Mouse (Mus musculus) ovary, adult 18-20 months (tissue): Measurements from ENCODE around the gene Ccdc8.
A peak's percentile ranks its signal among the peaks of the same experiment; 100 is the strongest.

Source experiments
- DNase-seq: peaks from one replicate; pipeline ENCODE4 v3.0.0; 2022; ENCODE audit warnings: low spot score, mixed read lengths

The Ccdc8 gene

DNA sequence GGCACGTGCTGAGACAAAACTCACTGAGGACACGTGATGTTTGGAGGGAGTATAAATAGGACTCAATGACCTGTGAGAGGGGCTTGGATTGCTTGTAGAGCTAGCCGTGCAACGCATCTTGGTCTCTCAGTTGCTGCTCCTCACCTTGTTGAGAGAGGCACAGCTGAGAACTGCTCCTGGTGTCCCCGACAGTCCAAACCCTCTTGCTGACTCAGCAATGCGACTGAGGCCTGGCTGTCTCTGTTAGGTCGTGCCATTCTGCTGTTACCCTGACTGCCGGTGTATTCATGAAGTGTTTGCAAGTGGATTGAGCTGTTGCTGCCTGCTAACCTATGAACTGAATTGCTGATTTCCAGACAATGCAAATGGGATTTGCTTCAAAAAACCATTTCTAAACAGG lies 16.2 kb upstream of the Ccdc8 start:
- DNase-seq: no peak

DNA sequence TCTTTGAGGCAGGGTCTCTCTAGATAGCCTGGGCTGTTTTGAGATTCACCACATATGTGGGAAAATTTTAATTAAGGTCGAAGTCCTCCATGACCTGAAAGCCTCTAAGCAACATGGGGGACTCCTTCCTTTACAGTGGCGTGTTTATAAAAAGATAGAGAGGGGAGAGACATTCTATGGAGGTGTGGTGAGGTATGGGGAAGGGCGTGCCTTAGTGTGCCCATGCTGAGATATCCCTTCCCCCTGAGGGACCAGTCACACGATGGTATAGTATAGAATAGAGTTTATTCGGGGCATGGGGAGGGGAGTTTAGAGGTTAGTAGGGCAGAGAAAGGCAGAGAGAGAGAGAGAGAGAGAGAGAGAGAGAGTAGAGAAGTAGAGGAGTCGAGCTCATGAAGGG lies 14.3 kb upstream of the Ccdc8 start:
- DNase-seq: no peak

- no peak for DNase-seq
Measured at GRCm38 (mm10) chr7:16978593-16978992, 13.9 kb upstream of the Ccdc8 start.

- no peak for DNase-seq
Measured at GRCm38 (mm10) chr7:16980348-16980747, 12.2 kb upstream of the Ccdc8 start.

DNA sequence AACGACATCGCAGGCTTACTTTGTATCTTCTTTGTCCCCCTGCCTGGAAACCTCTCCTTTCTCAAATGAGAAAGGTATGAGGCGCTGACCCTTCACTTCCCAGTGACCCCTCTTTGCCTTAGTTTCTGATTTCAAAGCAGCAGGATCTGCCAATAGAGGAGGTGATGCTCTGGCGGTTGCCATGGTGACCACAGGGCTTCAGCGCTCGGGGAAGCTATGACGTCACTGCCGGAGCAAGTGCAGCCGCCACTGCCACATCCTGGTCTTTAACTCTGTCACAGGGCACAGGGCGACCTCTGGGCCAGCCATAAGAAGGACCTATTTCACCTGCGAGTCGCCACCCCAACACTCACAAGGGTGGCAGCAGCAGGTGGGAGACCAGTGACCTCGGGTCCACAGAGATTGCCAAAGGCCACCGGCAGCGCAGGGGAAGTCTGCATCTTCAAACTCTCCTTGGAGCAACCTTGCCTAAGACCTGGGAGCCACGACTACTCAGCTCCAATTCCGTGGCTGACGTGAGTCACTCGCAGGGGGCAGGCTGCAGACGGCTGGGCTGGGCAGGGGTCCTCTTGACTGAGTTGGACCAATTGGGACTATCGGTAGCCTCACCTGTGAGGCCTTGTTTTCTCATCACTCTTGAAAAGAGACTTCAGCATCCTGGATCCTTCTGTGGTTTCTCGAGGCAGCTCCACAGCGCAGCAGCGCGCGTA lies 9.5 kb upstream of the Ccdc8 start, which contains the start of gene Gm42372:
Gene Gm42372, plus strand, starts transcription at position 228 of the 710 bp plus-strand sequence.
- DNase-seq: no peak

GRCm38 (mm10) chr7:16987541-16988149 lies 4.9 kb upstream of the Ccdc8 start:
- no peak for DNase-seq

DNA sequence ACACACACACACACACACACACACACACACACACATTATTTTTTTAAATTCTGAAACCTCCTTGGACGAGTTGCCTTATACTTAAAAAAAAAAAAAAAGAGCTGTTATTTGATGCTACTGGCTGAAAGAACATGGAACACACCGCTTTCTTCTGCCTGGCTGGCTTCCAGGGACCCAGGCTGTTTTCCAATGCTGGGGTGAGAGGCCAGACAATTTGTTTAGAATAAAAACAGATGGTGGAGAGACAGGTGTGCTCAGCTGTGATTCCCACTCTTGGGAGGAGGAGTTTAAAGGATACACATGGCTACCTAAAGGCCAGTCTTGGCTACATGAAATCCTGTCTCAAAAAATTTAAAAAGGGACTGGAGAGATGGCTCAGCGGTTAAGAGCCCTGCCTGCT lies 4.1 kb upstream of the Ccdc8 start:
- peak; percentile 64 for DNase-seq

DNA sequence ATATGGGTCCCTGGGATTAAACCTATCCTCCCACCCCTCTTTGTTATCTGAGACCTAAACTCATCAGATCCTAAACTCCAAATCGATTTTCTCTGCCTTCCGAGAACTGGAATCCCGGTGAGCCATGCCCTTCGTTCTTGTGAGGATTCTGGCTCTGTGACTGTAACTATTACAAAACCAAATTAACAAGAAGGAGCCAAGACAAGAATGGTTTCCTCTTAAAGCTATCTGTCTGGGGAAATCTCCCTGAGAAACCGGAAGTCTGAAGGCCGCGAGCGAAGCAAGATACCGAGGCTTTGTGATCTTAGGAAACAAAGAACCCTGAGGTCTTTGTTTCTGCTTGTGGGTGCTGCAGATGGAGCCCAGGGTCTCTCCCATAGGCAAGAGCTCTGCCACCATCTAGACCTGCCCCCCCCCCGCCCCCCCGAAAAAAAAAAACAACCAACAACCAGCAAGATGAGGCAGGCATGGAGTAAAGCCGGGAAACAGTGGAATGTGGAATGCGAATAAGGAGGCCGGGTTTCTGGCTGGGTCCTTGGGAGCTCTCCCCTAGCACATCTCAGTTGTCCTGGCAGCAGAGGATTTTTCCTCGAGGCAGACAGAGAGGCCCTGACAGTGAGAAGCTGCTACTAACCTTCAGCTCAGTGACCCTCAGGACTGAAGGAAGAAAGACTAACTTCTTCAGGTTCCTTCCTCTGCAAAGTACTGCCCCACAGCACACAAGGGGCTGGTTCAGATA lies 2.3 kb upstream of the Ccdc8 start:
- DNase-seq: no peak

GRCm38 (mm10) chr7:16991681-16992450 lies 642 bp upstream of the Ccdc8 start:
- DNase-seq: peak; percentile 72

DNA sequence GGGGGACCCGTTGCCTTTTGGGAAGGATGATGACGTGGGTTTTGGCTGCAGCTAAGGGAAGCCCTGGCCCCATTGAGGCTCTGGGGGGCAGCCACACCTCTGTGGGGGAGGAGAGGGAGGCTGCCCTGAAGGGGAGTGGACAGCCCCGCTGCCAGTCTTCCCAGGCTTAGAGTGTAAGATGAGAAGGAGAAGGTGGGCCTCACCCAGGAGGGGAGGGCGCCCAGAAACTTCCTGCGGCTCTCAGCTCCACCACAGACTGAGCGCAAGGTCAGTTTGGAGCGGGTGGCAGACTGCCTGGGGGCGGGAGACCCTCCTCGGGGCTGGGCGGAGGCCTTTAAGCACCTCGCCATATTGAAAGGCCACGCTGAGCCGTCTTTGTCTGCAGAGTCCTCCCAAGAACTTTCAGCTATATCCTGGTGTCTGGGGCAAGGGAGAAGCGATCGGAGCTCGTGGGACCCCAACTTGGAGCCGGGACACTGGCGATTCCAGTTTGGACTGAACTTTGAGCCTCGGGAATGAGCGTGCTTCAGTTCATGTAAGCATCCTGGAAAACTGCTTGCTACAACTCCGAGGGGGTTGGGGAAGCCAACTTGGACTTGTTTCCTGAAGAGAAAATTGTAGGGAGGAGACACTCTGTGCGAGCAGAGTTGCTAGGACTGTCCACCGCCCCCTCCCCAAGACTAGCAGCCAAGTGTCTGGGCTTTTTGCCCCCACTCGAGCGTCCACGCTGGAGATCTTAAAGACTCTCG lies 1.3 kb downstream of the Ccdc8 start:
- DNase-seq: peak; percentile 95

- no peak for DNase-seq
Measured at GRCm38 (mm10) chr7:16994400-16994799, 1.9 kb downstream of the Ccdc8 start.

GRCm38 (mm10) chr7:16995345-16995744 lies 2.8 kb downstream of the Ccdc8 start:
- no peak for DNase-seq

- DNase-seq: no peak
Measured at GRCm38 (mm10) chr7:16999233-16999632, 6.7 kb downstream of the Ccdc8 start.

DNA sequence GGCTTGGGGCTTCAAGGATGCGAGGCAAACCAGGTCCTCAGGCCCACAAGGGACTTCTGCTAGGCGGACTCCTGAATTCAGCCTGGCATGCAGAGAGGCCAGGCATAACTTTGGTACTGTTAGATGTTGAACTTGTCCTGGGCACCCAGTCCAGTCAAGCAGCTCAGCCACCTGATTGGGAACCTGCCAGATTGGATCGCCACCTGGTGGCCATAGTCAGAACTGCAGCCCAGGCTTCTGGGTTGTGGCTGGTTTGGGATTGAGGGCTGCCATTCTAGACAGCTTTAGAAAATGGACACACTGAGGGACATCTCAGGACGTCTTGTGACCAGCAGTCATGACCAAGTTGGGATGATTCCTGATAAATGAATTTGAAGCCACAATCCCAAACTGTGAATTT lies 7.1 kb downstream of the Ccdc8 start:
- DNase-seq: peak; percentile 57

DNA sequence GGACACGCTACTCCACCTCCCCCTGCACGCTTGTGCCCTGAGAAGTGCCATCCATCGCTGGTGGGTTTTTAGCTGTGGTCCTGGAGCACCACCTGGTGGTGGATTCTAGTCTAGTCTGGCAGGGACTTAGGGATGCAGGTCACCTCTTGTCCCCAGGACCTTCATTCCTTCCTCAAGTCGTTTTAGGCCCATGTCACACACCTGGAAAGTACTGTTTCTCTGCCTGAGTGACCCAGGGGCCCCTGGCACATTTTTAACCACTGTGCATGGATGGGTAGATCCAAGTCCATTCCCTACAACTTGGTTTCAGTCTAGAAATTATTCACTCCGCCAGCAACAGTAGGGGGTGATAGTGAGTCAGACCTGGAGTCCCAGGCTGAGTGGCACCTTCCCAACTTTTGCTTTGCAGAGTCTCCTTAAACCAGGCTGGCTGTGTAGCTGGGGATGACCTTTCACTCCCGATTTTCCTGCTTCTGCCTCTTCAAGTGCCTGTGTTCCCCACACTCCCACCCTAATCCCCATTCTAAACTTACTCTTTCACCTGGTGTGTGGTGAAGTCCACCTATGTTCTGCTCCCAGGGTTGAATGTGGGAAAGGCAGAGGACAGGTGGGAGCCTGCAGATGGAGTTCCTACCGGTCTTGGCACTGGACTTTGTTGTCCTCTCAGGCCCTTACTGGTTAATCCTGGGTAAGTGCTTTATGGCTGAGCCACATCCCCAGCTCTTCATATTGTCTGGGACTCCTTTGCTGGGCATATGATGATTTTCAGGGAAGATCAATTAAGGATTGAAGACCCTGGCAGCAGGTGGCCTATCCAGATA lies 10.1 kb downstream of the Ccdc8 start:
- DNase-seq: no peak

GRCm38 (mm10) chr7:17003230-17003960 lies 10.9 kb downstream of the Ccdc8 start:
- DNase-seq: no peak

GRCm38 (mm10) chr7:17004716-17005115 lies 12.2 kb downstream of the Ccdc8 start:
- DNase-seq: no peak

DNA sequence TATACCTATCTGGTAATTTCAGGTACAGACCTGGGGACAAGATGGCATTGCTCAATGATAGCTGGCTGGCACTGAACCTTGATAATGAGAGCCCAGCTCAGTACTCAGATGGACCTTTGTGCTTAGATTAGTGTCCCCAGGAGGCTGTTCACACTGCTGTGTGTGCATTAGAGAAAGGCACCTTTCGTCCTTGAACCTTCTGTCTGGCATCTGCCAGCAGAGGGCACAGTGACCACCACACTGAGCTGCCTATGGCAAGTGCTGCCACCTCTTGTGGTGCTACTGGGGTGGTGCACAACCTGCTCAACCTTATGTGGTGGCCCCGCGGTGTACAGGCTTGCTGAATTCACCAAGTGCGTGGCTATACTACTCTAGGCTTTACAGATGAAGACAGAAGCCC lies 14.8 kb downstream of the Ccdc8 start:
- no peak for DNase-seq

GRCm38 (mm10) chr7:17009326-17010009 lies 17.0 kb downstream of the Ccdc8 start:
- DNase-seq: no peak

- no peak for DNase-seq
Measured at GRCm38 (mm10) chr7:17010010-17010347, 17.5 kb downstream of the Ccdc8 start.
